Mouse (Mus musculus) heart, embryonic 16.5 days (tissue): ENCODE results near the gene Fcgr2b. TPM values are rescaled to one million over a fixed set of nuclear protein-coding genes. Genes with fewer than 3 reads are reported as not detected.
"Not testable (repeated sequence)": the region's sequence is repeated elsewhere in the genome, so short reads cannot be mapped to it uniquely, and the experiment has no call there.

Source experiments
- ATAC-seq: fragments of 200-750 bp; cut with Nextera tagmentation; replicated peaks from 2 replicates; pipeline ENCODE4 v1.8.0; 2017; ENCODE audit warnings: moderate number of reproducible peaks; ENCODE audit not compliant: insufficient read depth, low FRiP score; ENCODE audit errors: extremely low read depth
- H3K27ac ChIP-seq: fragments of 300-500 bp; sonication (generic); 2 replicates; pipeline ENCODE4 v1.5.1; 2014; ENCODE audit warnings: mild to moderate bottlenecking, low read length, control low read depth, moderate library complexity
- H3K27me3 ChIP-seq: fragments of 300-500 bp; sonication (generic); 2 replicates; pipeline ENCODE4 v1.6.1; 2014; ENCODE audit warnings: low read length, mixed read lengths; ENCODE audit not compliant: control insufficient read depth, insufficient read depth
- H3K36me3 ChIP-seq: fragments of 300-500 bp; sonication (generic); 2 replicates; pipeline ENCODE4 v1.6.1; 2014; ENCODE audit not compliant: control insufficient read depth, insufficient read depth
- H3K4me1 ChIP-seq: fragments of 300-500 bp; sonication (generic); 2 replicates; pipeline ENCODE4 v1.6.1; 2014; ENCODE audit warnings: low read length, mixed read lengths; ENCODE audit not compliant: control insufficient read depth, insufficient read depth
- H3K4me2 ChIP-seq: fragments of 300-500 bp; sonication (generic); 2 replicates; pipeline ENCODE4 v1.6.1; 2014; ENCODE audit warnings: low read depth, mild to moderate bottlenecking, control low read depth, low read length
- H3K4me3 ChIP-seq: fragments of 300-500 bp; sonication (generic); 2 replicates; pipeline ENCODE4 v1.5.1; 2014; ENCODE audit warnings: mild to moderate bottlenecking, control low read depth, low read length
- H3K9ac ChIP-seq: fragments of 300-500 bp; sonication (generic); 2 replicates; pipeline ENCODE4 v1.6.1; 2014; ENCODE audit warnings: low read length, control low read depth
- H3K9me3 ChIP-seq: fragments of 300-500 bp; sonication (generic); replicated peaks from 2 replicates; pipeline ENCODE4 v1.6.1; 2016; ENCODE audit warnings: low read length; ENCODE audit not compliant: control insufficient read depth
- WGBS: fragments of 180-500 bp; shearing (Covaris S2); extraction: QIAGEN DNeasy Blood & Tissue Kit; methylation state at CpG from one replicate; pipeline ENCODE4 v1.1.7; 2014; 5-methylcytosine and 5-hydroxymethylcytosine counted together
- polyA plus RNA-seq: library from polyadenylated mRNA; unstranded; fragments of >200 nt; fragmentation: Nextera tagmentation; extraction: Ambion mirVana; gene quantifications from 2 replicates; pipeline ENCODE4 v1.2.1, GENCODE M21; 2015

Gene Fcgr2b
- polyA plus RNA-seq, 1 experiment from 2014 or later = 3.0 TPM

DNA sequence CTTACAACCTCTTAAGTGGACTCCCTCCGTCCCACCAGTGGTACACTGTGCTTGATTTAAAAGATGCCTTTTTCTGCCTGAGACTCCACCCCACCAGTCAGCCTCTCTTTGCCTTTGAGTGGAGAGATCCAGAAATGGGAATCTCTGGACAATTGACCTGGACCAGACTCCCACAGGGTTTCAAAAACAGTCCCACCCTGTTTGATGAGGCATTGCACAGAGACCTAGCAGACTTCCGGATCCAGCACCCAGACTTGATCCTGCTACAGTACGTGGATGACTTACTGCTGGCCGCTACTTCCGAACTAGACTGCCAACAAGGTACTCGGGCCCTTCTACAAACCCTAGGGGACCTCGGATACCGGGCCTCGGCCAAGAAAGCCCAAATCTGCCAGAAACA lies 31.4 kb downstream of the Fcgr2b start:
- not testable (repeated sequence) for H3K36me3 ChIP-seq, H3K27ac ChIP-seq, H3K4me1 ChIP-seq, H3K4me3 ChIP-seq, H3K4me2 ChIP-seq, H3K9ac ChIP-seq, ATAC-seq, H3K27me3 ChIP-seq
- WGBS = 100% methylated on average over 3 of the region's 9 CpGs
- peaks cover 13% of the 10 kb centered on the region; the same call in 1 of the 2 replicates for H3K9me3 ChIP-seq

DNA sequence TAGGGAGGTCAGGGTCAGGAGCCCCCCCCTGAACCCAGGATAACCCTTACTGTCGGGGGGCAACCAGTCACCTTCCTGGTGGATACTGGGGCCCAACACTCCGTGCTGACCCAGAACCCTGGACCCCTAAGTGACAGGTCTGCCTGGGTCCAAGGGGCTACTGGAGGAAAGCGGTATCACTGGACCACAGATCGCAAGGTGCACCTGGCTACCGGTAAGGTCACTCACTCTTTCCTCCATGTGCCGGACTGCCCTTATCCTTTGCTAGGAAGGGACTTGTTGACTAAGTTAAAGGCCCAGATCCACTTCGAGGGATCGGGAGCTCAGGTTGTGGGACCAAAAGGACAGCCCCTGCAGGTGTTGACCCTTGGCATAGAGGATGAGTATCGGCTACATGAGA lies 32.2 kb downstream of the Fcgr2b start:
- WGBS = 92% methylated on average over 9 of the region's 9 CpGs
- H3K27ac ChIP-seq, H3K4me3 ChIP-seq, H3K27me3 ChIP-seq, ATAC-seq, H3K4me2 ChIP-seq, H3K9ac ChIP-seq, H3K4me1 ChIP-seq, H3K36me3 ChIP-seq: not testable (repeated sequence)
- peaks cover 13% of the 10 kb centered on the region; the same call in 1 of the 2 replicates for H3K9me3 ChIP-seq

DNA sequence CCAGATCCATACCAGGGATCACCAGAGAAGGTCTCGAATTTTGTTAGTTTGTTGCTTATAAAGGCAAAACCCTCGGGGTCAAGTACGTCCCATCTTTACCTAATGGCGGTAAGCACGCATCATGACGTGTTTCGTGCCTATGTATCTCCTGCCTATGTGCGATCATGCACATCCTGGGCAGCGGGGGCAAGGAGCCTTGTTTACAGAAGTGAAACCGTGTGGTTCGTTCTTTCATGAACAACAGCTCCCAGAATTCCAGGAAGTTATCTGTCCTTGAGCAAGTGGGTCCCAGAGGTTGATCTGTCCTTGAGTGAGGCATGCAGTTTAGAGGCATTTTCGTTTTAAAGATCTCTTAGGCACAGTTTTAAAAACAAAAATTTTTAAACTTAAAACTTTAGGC lies 37.1 kb downstream of the Fcgr2b start:
- ATAC-seq = no peak
- no peak overlapping the region for H3K27ac ChIP-seq
- no peaks in the 10 kb centered on the region for H3K27me3 ChIP-seq
- 84% methylated on average over 12 of the region's 12 CpGs for WGBS
- no peak overlapping the region for H3K9ac ChIP-seq
- no peaks in the 10 kb centered on the region for H3K36me3 ChIP-seq
- no peaks in the 10 kb centered on the region for H3K4me1 ChIP-seq
- H3K9me3 ChIP-seq = peaks cover 8% of the 10 kb centered on the region
- H3K4me3 ChIP-seq = no peak overlapping the region
- H3K4me2 ChIP-seq = no peak overlapping the region

DNA sequence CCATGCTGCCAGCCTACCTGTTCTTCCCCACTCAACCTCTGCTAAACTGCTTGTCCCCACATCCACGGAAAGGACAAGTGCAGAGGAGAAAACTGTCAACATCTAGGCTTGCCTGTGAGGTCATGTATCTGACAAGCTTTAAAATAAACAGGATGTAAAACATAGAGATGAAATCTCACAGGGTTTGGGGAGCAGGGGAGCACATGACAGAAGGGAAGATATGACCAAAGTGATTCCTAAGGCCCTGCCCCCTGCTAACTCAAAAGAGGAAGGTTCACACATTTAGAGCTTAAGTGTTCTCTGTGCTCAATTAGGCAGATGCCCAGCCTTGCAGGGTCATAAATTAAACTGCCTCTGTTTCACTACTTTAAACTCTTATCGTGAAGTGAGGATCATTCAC lies 42.0 kb downstream of the Fcgr2b start:
- no peaks in the 10 kb centered on the region for H3K27me3 ChIP-seq
- ATAC-seq = no peak
- no peak overlapping the region for H3K9ac ChIP-seq
- no peaks in the 10 kb centered on the region; the same call in 1 of the 2 replicates for H3K9me3 ChIP-seq
- no peak overlapping the region for H3K4me3 ChIP-seq
- H3K27ac ChIP-seq = no peak overlapping the region
- H3K4me1 ChIP-seq = no peaks in the 10 kb centered on the region
- H3K4me2 ChIP-seq = no peak overlapping the region
- no peaks in the 10 kb centered on the region for H3K36me3 ChIP-seq
- WGBS = 57% methylated on average over 2 of the region's 2 CpGs

DNA sequence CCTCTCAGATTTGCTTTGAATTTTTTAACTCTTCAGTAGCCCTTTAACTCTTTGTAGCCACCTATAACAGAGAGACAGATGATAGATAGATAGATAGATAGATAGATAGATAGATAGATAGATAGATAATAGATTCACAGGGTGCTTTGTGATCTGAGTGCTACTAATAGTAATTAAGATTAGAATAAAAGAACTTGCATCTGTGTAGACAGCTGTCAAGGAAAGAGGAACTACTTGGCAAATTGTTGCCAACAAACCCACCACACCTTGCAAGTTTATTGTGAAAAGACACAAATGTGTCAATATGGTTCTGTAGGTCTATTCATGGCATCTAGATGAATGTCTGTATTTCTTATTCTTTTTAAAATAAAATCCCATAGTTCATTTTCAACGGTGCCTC lies 42.4 kb downstream of the Fcgr2b start:
- Histone ChIP-seq H3K4me3 (no peak overlapping the region), H3K4me1 (no peaks in the 10 kb centered on the region), H3K4me2 (no peak overlapping the region), H3K27me3 (no peaks in the 10 kb centered on the region), H3K27ac (no peak overlapping the region), H3K9me3 (no peaks in the 10 kb centered on the region; the same call in 1 of the 2 replicates), H3K36me3 (no peaks in the 10 kb centered on the region), H3K9ac (no peak overlapping the region)
- WGBS = 81% methylated on average over 1 of the region's 1 CpGs
- ATAC-seq = no peak

DNA sequence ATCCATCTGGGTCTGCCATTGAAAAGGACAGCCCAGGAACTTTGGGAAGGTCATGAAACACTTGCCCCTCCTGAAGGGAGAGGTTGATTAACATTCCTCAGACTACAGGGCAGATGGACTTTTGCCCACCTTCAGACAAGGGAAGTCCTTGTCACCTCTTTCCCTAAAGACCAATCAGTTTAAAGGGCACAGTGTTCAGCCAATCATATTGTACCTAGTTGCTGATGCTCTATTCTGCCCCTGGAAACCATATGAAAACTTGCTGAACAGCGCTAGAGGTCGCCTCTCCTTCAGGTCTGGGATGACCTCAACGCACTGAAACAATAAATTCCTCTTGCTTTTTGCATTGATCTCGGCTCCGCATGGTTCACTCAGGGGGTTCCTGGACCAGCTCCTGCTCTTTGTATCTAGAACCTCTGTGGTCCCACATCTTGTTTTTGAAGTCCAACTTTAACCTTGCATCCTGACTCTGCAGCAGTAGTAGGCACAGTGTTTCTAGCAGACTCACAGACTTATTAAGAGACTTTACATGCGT lies 42.9 kb downstream of the Fcgr2b start:
- Histone ChIP-seq H3K4me2 (no peak overlapping the region), H3K9me3 (no peaks in the 10 kb centered on the region; the same call in 1 of the 2 replicates), H3K4me3 (no peak overlapping the region), H3K9ac (no peak overlapping the region), H3K27ac (no peak overlapping the region), H3K36me3 (no peaks in the 10 kb centered on the region), H3K27me3 (no peaks in the 10 kb centered on the region), H3K4me1 (no peaks in the 10 kb centered on the region)
- 69% methylated on average over 6 of the region's 6 CpGs for WGBS
- no peak for ATAC-seq

DNA sequence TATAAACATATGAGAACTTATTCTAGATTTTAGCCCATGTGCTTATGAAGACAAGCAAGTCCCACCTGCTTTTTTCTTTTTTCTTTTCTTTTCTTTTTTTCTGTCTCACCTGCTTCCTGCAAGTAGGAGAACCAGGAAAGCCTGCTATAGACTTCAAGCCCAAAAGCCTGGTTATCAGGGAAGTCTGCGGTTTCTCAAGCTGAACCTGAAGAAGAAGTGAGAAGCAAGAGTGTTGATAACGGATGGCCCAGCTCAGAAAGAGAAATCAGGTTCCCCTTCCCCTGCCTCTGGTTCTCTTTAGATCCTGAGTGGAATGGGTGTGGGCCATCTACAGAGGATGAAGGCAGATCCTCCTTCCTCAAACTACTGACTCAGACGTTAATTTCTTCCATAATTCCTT lies 44.3 kb downstream of the Fcgr2b start:
- H3K27ac ChIP-seq = no peak overlapping the region
- ATAC-seq = no peak
- no peaks in the 10 kb centered on the region; the same call in 1 of the 2 replicates for H3K9me3 ChIP-seq
- H3K4me1 ChIP-seq = no peaks in the 10 kb centered on the region
- H3K9ac ChIP-seq = no peak overlapping the region
- H3K4me2 ChIP-seq = no peak overlapping the region
- no peak overlapping the region for H3K4me3 ChIP-seq
- WGBS = 71% methylated on average over 3 of the region's 3 CpGs
- H3K27me3 ChIP-seq = no peaks in the 10 kb centered on the region
- no peaks in the 10 kb centered on the region for H3K36me3 ChIP-seq

DNA sequence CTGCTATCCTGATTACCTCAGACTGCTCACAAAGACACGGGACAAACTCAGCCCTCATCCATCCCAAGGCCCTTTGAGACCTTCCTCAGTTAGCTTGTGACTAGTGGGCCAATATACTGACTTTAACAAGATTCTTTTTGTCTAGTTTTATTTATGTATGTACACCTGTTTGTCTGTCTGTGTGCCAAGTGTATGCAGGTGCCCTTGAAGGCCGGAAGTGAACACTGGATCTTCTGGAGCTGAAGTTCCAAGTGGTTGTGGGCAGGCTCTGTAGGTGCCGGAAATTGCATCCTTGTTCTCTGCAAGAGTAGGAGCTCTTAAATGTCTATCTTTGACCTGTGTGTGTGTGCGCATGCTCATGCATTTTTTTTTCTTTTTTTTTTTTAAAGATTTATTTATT lies 47.1 kb downstream of the Fcgr2b start:
- no peak for ATAC-seq
- WGBS = 85% methylated on average over 4 of the region's 4 CpGs
- H3K4me3 ChIP-seq = no peak overlapping the region
- H3K9ac ChIP-seq = no peak overlapping the region
- H3K27me3 ChIP-seq = no peaks in the 10 kb centered on the region
- no peaks in the 10 kb centered on the region for H3K9me3 ChIP-seq
- no peaks in the 10 kb centered on the region for H3K36me3 ChIP-seq
- H3K4me1 ChIP-seq = no peaks in the 10 kb centered on the region
- H3K27ac ChIP-seq = no peak overlapping the region
- H3K4me2 ChIP-seq = no peak overlapping the region

DNA sequence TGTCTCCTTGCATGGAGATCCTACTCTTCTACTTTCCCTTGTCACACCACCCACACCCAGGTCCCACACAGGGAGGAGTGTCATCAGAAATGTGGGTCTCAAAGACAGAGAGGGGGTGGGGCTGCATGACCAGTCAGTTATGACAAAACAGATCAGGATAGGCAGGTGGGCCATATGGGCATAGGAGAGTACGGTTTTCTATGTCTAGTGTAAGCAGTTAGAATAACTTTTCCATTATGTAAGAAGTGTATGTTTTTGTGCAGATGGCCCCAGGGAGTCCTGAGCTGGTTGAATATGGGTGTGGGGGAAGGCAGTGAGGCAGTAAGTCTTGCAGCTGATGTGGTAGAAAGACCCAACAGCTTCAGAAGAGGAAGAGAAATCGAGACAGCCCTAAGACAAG lies 47.9 kb downstream of the Fcgr2b start:
- Histone ChIP-seq H3K4me3 (no peak overlapping the region), H3K9me3 (no peaks in the 10 kb centered on the region), H3K4me2 (no peak overlapping the region), H3K36me3 (no peaks in the 10 kb centered on the region), H3K27me3 (no peaks in the 10 kb centered on the region), H3K27ac (no peak overlapping the region), H3K9ac (no peak overlapping the region), H3K4me1 (no peaks in the 10 kb centered on the region)
- WGBS = 70% methylated on average over 2 of the region's 2 CpGs
- ATAC-seq = no peak
